Mouse (Mus musculus) midbrain, embryonic 11.5 days (tissue): ENCODE data around the gene Eif4enif1. TPM values are rescaled to one million over a fixed set of nuclear protein-coding genes. Genes with fewer than 3 reads are reported as not detected.

ENCODE experiments used
- ATAC-seq: fragments of 200-750 bp; cut with Nextera tagmentation; 2 replicates; pipeline ENCODE4 v1.8.0; 2017; ENCODE audit warnings: moderate TSS enrichment, moderate library complexity; ENCODE audit not compliant: low FRiP score
- DNase-seq: peaks from one replicate; pipeline ENCODE4 v3.0.0; 2015; ENCODE audit warnings: low spot score; ENCODE audit errors: missing footprints
- H3K27ac ChIP-seq: fragments of 300-500 bp; sonication (generic); 2 replicates; pipeline ENCODE4 v1.5.1; 2014; ENCODE audit warnings: low read depth, low read length
- H3K27me3 ChIP-seq: fragments of 300-500 bp; sonication (generic); 2 replicates; pipeline ENCODE4 v1.6.1; 2014; ENCODE audit warnings: mild to moderate bottlenecking, low read length, moderate library complexity, mixed read lengths; ENCODE audit not compliant: control insufficient read depth, insufficient read depth
- H3K36me3 ChIP-seq: fragments of 300-500 bp; sonication (generic); 2 replicates; pipeline ENCODE4 v1.6.1; 2014; ENCODE audit warnings: mild to moderate bottlenecking, low read length, moderate library complexity, mixed read lengths; ENCODE audit not compliant: control insufficient read depth, insufficient read depth
- H3K4me1 ChIP-seq: fragments of 300-500 bp; sonication (generic); 2 replicates; pipeline ENCODE4 v1.6.1; 2014; ENCODE audit warnings: low read length; ENCODE audit not compliant: control insufficient read depth, insufficient read depth
- H3K4me2 ChIP-seq: fragments of 300-500 bp; sonication (generic); 2 replicates; pipeline ENCODE4 v1.6.1; 2014; ENCODE audit warnings: mild to moderate bottlenecking, moderate library complexity
- H3K4me3 ChIP-seq: fragments of 300-500 bp; sonication (generic); 2 replicates; pipeline ENCODE4 v1.5.1; 2014; ENCODE audit warnings: low read depth, low read length
- H3K9ac ChIP-seq: fragments of 300-500 bp; sonication (generic); 2 replicates; pipeline ENCODE4 v1.6.1; 2014; ENCODE audit warnings: low read length
- H3K9me3 ChIP-seq: fragments of 300-500 bp; sonication (generic); 2 replicates; pipeline ENCODE4 v1.6.1; 2016; ENCODE audit warnings: low read length; ENCODE audit not compliant: control insufficient read depth
- WGBS: fragments of 180-500 bp; shearing (Covaris S2); extraction: QIAGEN DNeasy Blood & Tissue Kit; methylation state at CpG from one replicate; pipeline ENCODE4 v1.1.7; 2014; 5-methylcytosine and 5-hydroxymethylcytosine counted together
- polyA plus RNA-seq: library from polyadenylated mRNA; unstranded; fragments of >200 nt; fragmentation: Nextera tagmentation; extraction: Ambion mirVana; gene quantifications from 2 replicates; pipeline ENCODE4 v1.2.1, GENCODE M21; 2014

Gene Eif4enif1
- polyA plus RNA-seq, 1 experiment from 2014 or later: 54.7 TPM

DNA sequence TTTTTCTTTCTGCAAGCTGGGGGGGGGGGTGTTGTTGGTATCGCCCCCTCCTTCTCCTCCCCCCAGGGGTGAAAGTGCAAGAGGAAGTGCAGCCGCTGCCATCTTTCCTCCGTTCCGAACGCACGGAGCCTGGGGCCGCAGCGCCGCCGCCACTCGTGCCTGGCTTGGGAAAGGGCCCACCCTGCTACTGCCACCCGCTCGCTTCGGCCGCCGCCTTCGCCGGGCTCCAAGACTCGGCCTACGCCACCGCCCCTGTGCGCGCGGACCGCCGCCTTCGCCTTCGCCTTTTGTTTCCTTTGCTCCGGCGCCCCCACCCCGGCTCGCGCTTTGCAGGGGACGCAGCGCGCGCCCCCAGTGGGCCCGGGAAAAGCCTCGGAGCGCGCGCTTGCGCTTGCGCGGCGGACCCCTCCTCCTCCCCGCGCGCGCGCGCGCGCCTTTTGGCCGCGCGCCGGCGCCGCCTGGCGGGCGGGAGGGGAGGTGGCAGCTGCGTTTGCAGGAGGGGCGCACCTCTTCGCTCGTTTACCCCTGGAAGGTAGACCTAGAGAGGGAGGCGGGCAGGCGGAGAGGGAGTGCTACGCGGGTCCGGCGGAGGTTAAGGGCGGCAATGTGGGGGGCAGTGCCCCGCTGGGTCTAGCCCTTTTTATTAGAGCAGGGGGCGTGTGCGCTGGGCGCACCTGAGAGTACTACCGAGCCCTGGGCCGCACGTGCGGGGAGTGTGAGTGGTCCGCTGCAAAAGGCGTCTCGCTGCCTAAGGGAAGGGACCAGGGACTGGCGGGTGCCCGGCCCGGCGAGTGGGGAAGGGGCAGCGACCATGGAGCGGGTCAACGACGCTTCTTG, 87.8 kb downstream of the Eif4enif1 start:
- peak; percentile 99 for DNase-seq
- peak overlapping the region; percentile 100 for H3K4me2 ChIP-seq
- peaks cover 8% of the 10 kb centered on the region for H3K36me3 ChIP-seq
- H3K27me3 ChIP-seq: no peaks in the 10 kb centered on the region
- peak overlapping the region; percentile 92 for H3K4me3 ChIP-seq
- WGBS: under 1% methylated on average over 70 of the region's 92 CpGs
- peak; percentile 40 for ATAC-seq
- no peaks in the 10 kb centered on the region for H3K9me3 ChIP-seq
- peak overlapping the region; percentile 100 for H3K27ac ChIP-seq
- H3K4me1 ChIP-seq: peaks cover 26% of the 10 kb centered on the region
- H3K9ac ChIP-seq: peak overlapping the region; percentile 100

DNA sequence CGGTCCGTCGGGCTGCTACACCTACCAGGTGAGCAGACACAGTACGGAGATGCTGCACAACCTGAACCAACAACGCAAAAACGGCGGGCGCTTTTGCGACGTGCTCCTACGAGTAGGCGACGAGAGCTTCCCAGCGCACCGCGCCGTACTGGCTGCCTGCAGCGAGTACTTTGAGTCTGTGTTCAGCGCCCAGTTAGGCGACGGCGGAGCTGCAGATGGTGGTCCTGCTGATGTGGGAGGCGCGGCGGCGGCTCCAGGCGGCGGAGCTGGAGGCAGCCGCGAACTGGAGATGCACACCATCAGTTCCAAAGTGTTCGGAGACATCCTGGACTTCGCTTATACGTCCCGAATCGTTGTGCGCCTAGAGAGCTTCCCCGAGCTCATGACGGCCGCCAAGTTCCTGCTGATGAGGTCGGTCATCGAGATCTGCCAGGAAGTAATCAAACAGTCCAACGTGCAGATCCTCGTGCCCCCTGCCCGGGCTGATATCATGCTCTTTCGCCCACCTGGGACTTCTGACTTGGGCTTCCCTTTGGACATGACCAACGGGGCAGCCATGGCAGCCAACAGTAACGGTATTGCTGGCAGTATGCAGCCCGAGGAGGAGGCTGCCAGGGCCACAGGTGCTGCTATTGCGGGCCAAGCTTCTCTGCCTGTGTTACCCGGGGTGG, 88.6 kb downstream of the Eif4enif1 start:
- no peaks in the 10 kb centered on the region for H3K9me3 ChIP-seq
- peak overlapping the region; percentile 92 for H3K4me3 ChIP-seq
- H3K9ac ChIP-seq: peak overlapping the region; percentile 100
- peaks cover 29% of the 10 kb centered on the region for H3K4me1 ChIP-seq
- under 1% methylated on average over 50 of the region's 50 CpGs for WGBS
- peak; percentile 95 for DNase-seq
- peaks cover 10% of the 10 kb centered on the region for H3K36me3 ChIP-seq
- H3K27ac ChIP-seq: peak overlapping the region; percentile 100
- no peak for ATAC-seq
- no peaks in the 10 kb centered on the region for H3K27me3 ChIP-seq
- peak overlapping the region; percentile 100 for H3K4me2 ChIP-seq

DNA sequence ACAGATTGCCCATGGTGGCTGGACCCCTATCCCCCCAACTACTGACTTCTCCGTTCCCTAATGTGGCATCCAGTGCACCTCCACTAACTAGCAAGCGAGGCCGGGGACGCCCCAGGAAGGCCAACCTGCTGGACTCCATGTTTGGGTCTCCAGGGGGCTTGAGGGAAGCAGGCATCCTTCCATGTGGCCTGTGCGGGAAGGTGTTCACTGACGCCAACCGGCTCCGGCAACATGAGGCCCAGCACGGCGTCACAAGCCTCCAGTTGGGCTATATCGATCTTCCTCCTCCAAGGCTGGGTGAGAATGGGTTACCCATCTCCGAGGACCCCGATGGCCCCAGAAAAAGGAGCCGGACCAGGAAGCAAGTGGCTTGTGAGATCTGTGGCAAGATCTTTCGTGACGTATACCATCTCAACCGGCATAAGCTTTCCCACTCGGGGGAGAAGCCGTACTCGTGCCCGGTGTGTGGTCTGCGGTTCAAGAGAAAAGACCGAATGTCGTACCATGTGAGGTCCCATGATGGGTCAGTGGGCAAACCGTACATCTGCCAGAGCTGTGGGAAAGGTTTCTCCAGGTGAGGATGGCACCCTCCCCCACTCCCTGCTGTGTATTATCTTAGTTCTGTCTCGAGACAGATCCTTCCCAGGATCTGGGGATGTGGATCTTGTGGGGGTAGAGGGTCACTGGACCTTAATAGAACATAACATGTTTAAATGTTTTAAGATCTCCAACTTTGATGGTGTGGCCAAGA, 89.3 kb downstream of the Eif4enif1 start:
- WGBS: 1% methylated on average over 26 of the region's 26 CpGs
- Histone ChIP-seq H3K4me1 (peaks cover 32% of the 10 kb centered on the region), H3K4me3 (peak overlapping the region; percentile 92), H3K27ac (peak overlapping the region; percentile 100), H3K27me3 (no peaks in the 10 kb centered on the region), H3K36me3 (peaks cover 10% of the 10 kb centered on the region), H3K9ac (peak overlapping the region; percentile 100), H3K9me3 (no peaks in the 10 kb centered on the region), H3K4me2 (peak overlapping the region; percentile 100)
- DNase-seq (peak; percentile 96), ATAC-seq (no peak)

DNA sequence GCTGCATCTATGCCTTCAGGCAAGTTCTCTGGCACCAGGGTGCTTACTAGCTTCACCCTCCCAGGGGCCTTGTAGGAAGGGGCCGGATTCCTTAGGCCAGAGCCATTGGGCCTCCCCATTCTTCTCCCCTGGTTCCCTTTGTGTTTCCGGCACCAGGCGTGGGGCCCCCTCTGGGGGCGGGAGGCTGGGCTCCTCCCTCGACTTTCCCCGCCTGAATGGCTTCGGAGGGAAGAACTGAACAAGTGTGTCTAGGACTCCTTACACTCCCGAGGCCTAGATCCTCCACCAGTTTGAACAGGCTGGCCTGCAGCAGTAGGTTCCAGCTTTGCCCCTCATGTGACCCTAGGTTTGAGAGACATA, 89.8 kb downstream of the Eif4enif1 start:
- Histone ChIP-seq H3K36me3 (peaks cover 10% of the 10 kb centered on the region), H3K27ac (peak overlapping the region; percentile 100), H3K27me3 (no peaks in the 10 kb centered on the region), H3K9me3 (no peaks in the 10 kb centered on the region), H3K9ac (peak overlapping the region; percentile 100), H3K4me1 (peaks cover 32% of the 10 kb centered on the region), H3K4me3 (peak overlapping the region; percentile 92), H3K4me2 (peak overlapping the region; percentile 100)
- DNase-seq (peak; percentile 98), ATAC-seq (peak; percentile 28)
- WGBS: 0% methylated on average over 8 of the region's 8 CpGs

DNA sequence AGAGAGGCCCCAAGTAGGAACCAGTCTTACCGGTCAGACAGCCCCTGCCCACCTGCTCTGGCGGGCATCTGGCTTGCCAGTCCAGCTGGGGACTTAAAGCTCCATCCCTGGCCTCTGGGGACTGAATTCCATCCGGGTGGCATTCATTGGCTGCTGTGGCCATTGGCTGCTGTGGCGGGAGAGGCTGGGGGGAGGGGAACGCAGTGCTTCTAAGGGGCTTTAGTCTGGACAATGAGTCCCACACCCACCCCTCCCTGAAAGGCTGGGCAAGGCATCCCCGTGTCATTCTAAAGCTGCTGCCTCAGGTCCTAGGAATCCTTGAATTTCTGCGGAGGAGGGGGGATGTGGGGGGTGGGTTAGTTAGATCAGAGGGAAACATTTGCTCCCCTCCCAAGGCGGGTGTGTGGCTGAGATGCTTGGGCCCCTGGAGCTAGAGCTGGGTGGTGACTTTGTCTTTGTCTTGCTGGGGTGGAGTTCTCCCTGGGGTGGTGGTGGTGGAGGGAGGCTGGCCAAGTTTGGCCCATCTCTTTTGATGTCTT, 90.6 kb downstream of the Eif4enif1 start:
- 0% methylated on average over 8 of the region's 8 CpGs for whole genome bisulfite sequencing
- H3K9ac ChIP-seq: peak overlapping the region; percentile 100
- ATAC-seq: peak; percentile 69
- no peaks in the 10 kb centered on the region for H3K9me3 ChIP-seq
- peak overlapping the region; percentile 100 for H3K4me2 ChIP-seq
- peaks cover 14% of the 10 kb centered on the region for H3K36me3 ChIP-seq
- no peaks in the 10 kb centered on the region for H3K27me3 ChIP-seq
- peaks cover 29% of the 10 kb centered on the region for H3K4me1 ChIP-seq
- peak overlapping the region; percentile 100 for H3K27ac ChIP-seq
- DNase-seq: peak; percentile 98
- H3K4me3 ChIP-seq: peak overlapping the region; percentile 92

DNA sequence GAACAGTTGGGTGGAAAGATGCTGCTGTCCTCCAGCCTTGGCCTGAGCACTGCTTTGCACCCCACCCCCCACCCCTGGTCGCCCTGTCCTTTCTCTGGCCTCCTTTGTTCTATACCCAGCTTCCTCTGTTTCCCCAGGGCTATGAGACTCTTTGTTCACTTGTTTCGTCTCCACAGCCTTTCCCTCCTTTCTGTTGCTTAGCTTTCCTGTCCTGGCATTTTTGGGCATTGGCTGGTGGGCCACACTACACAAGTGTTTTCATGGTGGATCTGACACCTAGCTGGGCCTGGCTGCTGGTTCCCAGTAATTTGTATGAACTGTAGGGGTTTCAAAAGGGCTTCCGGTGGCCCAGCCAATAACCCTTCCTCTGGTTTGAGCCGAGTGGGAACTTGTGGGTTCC, 91.2 kb downstream of the Eif4enif1 start:
- H3K27ac ChIP-seq: peak overlapping the region; percentile 100
- peaks cover 24% of the 10 kb centered on the region for H3K4me1 ChIP-seq
- 21% methylated on average over 4 of the region's 4 CpGs for WGBS
- no peaks in the 10 kb centered on the region for H3K9me3 ChIP-seq
- ATAC-seq: peak; percentile 1; the same call in 1 of the 2 replicates
- no peaks in the 10 kb centered on the region for H3K27me3 ChIP-seq
- H3K4me3 ChIP-seq: peak overlapping the region; percentile 92
- peak overlapping the region; percentile 100 for H3K4me2 ChIP-seq
- peak overlapping the region; percentile 100 for H3K9ac ChIP-seq
- H3K36me3 ChIP-seq: peaks cover 15% of the 10 kb centered on the region
- peak; percentile 90 for DNase-seq

Other genes with a start within 250 kb of the Eif4enif1 start
- gene Sfi1, start 8.9 kb upstream of the Eif4enif1 start, polyA plus RNA-seq: 8.0 and 8.8 TPM in 2 replicates
- 327 and 332 TPM in 2 replicates for gene Drg1, start 64.0 kb downstream of the Eif4enif1 start, polyA plus RNA-seq
- 107 and 116 TPM in 2 replicates for gene Patz1, start 86.5 kb downstream of the Eif4enif1 start, polyA plus RNA-seq
- gene Pik3ip1, start 128.0 kb downstream of the Eif4enif1 start, polyA plus RNA-seq: 10.5 and 12.1 TPM in 2 replicates
- gene Limk2, start 206.8 kb downstream of the Eif4enif1 start, polyA plus RNA-seq: 62.6 and 63.4 TPM in 2 replicates
- 51.9 and 54.3 TPM in 2 replicates for gene Rnf185, start 250.0 kb downstream of the Eif4enif1 start, polyA plus RNA-seq